Mouse (Mus musculus) kidney, adult 18-20 months (tissue): Measurements from ENCODE around the gene Dazap1.
A peak's percentile ranks its signal among the peaks of the same experiment; 100 is the strongest.

Experiments used
- DNase-seq: peaks from one replicate; pipeline ENCODE4 v3.0.0; 2021

Gene Dazap1

DNA sequence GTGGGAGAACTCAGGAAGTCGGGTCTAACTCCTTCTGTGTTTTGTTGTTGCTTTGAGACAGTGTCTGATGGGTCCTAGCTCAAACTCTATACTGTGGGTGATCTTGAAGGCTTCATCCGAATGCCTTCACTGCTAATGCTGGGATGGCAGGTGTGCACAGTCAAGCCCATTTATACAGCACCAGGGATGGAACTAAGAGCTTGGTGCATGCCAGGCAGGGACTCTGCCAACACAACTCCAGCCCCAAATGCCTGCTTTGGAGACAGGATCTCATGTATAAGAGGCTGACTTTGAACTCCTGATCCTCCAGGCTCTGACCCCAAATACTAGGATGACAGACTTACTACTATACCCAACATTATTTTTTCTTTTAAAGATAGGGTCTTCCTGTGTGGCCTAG is 11.2 kb upstream of the Dazap1 start:
- no peak for DNase-seq

DNA sequence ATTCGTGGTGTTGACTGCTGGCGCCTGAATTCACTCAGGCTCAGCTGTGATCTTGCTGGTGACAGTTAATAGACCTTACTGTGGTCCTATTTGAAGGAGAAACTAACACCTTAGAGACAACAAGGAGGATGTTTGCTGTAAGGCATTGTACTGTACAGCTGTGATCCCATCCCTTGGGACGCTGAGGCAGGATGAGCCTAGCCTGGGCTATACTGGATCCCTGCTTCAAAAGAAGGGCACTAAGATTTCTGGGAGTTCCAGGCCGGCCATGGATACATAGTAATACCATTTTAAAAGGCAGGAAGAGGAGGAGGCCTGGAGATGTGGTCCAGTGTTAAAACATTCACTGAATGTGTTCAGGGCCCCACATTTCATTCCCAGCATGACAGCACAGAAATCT is 10.7 kb upstream of the Dazap1 start:
- DNase-seq: no peak

DNA sequence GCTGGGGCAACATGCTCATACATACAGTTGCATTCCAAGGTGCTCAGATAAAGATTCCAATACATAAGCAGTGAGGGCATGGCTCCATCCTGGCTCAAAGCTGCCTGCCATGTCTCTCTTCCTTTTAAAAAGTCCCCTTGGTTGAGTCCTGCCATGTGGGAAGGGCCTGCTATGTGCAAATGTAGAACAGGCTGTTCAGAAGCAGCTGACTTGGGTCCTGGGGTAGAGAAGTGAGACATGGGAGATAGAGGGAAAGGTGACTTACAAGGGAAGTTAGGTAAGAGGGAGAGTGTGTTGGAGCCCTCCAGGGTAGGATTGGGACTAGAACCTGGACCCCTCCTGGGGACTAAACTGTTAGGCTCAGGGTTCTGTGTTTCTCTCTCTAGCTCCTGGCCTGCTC is 9.3 kb upstream of the Dazap1 start:
- no peak for DNase-seq

DNA sequence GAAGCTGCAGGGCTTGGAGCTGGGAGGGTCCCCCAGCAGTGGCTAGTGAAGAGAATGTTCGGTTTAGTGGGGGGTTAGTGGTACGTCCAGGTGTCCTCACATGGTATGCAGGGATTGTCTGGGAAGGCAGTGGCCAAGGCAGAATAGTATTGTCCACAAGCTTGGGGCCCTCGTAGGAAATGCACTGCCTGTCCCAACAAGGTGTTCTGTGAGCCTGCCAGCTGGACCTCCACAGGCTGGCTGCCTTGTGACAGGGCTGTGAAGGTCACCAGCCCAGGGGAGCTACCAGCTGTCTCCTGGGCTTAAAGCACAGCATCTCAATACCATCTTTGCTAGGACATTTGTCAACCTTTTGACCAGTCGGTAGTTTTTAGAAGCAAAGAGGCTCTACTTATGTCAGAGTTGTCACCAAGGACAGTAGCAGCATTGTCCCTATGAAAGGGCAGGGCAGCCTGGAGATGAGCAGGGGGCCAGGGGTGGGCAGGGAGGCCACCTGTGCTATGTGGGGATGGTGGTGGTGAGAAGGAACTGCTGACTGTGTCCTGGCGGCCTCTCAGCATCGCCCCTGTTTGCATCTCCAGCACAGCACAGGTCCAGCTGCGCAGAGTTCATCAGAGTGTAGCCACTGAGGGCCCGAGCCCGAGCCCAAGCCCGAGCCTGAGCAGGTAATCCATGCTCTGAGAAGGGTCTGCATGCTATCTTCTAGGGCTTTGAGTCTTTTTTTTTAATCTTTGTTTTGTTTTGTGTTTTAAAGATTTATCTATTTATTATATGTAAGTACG is 8.6 kb upstream of the Dazap1 start:
- no peak for DNase-seq

DNA sequence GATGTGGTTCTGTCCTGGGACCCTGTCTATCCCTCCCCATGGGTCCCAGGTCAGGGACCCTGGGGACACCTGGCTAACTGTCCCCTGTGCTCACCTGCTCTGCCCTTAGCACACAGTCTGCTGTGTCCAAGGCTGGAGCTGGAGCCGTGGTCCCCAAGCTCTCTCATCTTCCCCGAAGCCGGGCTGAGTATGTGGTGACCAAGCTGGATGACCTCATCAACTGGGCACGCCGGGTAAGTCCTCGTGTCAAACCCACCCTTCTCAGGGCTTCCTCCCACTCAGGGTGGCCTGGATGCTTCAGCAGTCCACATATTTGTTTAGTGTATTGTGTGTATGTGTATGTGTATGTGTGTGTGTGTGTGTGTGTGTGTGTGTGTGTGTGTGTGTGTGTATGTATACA is 7.7 kb upstream of the Dazap1 start:
- no peak for DNase-seq

DNA sequence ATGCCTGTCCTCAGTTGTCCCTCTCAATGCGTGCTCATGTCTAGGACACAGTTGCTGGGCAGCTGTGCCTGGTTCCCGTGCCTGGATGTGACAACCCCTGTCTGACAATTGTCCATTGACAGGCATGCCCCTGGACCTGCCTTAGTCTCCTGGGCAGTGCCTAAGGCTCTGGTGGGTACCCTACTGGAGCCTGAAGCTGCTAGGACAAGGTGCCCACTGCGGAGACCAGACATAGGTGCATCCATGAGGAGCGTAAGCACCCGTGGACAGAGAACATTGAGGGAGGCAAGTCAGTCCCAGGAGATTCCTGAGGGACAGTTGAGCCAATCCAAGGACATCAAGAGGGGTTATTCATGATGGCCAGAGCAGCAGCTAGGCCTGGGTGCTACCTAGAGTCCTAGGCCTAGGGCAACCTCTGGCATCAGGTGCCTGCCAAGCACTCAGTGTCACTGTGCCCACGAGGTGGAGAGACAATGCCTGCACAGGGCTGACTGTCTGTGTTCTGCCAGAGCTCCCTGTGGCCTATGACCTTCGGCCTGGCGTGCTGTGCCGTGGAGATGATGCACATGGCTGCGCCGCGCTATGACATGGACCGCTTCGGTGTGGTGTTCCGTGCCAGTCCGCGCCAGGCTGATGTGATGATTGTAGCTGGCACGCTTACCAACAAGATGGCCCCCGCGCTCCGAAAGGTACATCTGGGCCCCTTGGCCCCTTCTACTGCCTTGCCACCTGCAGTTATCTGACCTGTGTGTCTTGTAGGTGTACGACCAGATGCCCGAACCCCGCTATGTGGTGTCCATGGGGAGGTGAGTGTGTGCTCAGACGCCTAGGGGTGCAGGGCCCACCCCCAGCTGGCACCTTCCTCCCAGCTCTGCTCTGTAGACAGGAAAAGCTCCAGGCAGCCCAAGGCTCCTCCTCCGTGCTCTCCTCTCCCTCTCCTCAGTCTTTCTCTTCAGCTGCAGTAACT is 6.7 kb upstream of the Dazap1 start:
- DNase-seq: no peak

DNA sequence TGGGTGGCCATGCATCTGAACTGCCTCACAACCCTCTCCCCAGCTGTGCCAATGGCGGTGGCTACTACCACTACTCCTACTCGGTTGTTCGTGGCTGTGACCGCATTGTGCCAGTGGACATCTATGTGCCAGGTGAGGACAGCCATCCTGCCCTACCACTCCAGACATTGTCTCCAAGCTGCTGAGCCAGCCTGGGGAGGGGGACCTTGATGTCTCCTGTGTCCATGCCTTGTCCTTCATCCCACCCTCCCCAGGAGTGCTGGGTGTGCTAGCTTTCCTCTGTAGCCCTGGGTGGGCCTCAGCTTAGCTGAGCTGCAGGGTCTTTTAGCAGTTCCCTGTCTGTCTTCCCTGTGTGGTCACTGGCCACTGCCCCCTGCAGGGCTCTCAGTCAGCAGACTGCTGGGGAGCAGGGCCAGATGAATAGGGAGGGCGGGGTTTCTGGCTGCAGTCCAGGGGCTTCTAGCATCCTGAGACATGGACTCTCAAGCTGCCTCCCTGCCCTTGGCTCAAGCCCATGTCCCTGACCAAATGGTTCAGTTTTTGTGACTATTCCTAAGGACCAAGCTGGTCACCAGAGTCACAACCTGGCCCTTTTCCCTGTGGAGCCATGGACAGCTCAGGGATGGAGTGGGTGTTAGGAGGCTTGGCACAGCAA is 5.3 kb upstream of the Dazap1 start:
- no peak for DNase-seq

DNA sequence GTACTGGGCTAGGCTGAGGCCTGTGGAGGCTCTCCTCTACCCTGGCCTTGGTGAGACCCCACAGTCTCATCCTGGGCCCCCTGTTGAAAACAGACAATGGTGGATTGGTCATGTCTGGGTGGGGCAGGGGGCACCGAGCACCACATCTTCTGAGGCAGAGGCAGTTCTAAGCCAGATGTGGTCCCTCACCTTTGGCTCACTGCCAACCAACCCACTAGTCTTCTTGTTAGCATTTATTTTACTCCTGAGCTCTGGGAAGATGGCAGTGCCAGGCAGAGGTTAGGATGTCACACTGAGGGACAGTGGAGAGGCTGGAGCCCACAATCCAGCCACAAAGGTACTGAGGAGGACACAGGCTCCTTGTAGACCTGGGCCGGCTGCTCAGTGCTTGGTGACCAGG is 3.4 kb upstream of the Dazap1 start:
- DNase-seq: no peak

DNA sequence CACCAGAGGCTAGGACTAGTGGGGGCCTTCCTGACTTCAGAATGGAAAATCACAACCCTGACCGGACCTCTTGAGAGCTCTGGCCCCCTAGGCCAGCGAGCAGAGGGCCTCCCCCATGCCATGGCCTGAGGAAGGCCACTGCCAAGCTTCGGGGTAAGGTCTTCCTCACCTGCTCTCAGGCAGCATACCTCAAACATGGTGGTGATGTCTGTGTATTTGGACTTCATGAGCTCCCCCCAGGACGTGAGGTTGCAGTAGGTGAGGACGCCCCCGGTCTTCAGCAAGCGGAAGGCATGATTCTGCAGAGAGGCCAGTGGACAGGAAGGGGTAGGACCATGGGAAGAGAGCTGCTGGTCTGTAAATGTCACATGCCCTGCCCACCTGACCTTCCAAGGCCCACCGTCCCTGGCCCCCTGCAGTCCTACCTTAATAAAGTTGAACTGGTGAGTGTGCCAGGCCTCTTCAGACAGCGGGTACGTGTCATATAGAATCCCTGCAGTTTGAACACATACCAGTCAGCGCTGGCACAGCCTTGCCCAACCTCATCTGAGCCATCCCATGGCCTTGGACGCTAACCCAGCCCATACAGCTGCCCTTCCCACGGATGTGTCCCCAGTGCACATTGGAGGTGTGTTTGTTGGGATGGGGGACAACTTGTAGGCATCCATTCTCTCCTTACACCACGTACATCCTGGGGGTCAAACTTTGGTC is 2.4 kb upstream of the Dazap1 start:
- DNase-seq: no peak

DNA sequence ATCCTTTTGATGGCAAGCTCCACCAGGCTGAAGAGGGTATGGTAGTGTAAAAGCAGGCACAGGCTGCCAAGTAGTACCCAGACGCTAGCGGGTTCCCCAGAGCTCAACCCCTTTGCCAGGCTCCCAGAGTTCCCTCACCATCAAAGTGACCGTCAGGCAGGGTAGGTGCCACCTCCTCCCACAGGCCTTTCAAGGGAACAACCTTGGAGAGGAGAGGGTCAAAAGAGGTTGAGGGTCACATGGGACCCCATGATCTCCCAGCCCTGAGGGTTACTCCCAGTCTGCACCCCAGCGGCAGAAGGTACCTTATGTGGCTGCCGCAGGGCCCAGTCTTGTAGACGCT is 1.9 kb upstream of the Dazap1 start:
- DNase-seq: no peak

DNA sequence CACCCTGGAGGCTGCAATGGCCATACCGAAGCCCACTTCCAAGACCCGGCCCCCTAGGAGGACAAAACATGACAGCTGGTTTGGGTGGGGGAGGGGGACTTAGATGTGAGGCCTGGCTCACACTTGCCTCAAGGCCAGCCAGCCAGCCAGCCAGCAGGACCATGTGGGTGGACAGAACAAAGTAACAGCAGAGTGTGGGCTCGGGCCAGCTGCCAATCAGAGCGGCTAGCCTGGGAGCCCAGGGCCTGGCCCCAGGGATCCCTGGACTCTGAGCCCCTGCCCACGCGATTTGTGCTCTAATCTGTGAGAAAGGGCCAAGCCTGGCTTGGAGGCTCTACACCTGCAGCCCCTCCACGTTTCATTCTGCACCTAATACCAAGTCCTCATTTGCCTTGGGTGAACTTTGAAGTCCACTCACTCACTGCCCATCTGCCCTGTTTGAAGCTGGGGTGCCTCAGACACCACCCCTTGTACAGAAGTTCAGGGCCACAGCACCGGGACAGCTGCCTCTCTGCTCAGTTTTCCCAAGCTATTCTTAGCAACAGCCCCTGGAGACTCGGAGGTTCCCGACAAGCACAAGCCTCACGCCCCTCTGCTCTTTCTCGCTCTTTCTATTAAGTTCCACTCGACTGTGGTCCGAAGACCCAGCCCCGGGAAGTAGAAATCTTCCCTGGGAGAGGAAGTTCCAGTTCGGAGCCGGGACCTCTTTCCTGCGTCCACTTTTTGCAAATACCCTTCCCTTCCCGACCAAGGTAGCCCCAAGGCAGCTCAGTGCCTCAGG is 1.2 kb upstream of the Dazap1 start:
- DNase-seq: peak; percentile 75

DNA sequence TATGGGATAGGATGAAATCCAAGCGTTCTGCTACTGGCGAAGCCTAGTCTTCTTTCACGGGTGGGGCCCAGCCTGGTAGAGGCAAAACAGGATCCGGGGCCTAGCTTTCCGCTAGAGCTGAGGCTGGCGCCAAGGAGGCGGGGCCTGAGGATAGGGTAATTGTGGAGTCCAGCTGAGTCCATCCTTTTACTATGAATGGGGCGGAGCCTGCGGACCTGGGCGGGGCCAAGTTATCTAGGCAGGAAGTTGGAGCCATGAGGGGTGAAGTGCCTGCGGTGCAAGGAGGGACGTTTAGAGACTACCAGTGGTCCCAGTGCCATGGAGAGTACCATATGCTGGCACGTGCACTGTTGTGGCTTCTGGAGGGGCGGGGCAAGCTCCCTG is 291 bp downstream of the Dazap1 start:
- DNase-seq: peak; percentile 99

DNA sequence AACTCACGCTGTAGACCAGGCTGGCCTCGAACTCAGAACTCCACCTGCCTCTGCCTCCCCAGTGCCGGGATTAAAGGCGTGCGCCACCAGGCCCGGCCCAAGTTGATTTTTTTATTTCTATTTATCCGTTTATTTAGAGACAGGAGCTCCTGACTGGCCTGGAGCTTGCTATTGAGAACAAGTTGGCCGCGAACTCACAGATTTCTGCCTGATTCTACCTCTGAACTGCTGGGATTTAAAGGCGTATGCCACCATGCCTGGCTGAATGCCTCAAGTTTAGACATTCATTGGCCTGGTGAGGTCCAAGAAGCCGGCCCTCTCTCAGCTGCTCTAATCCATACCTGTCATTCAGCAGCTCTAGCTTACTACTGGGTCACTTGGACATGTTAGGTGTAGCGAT is 883 bp downstream of the Dazap1 start:
- no peak for DNase-seq

DNA sequence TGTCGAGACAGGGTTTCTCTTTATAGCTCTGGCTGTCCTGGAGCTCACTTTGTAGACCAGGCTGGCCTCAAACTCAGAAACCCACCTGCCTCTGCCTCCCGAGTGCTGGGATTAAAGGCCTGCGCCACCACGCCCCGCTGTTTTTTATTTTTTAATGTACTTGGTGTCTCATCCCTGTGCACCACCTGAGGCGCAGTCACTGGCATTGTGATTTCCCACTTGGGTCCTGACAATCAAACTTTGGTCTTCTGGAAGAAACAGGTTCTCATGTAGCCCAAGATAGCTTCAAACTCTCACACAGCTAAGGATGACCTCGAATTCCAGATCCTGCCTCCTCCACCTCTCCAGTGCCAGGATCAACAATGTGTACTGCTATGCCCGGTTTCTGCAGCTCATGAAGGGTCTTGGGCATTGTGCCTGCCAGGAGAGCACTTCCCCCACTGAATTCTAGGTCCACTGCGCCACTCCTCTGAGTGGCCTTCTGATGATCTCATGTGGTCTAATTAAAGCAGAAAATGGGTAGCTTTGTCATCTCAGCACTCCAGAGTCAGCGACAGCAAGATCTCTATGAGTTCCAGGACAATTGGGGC is 1.6 kb downstream of the Dazap1 start:
- DNase-seq: no peak

DNA sequence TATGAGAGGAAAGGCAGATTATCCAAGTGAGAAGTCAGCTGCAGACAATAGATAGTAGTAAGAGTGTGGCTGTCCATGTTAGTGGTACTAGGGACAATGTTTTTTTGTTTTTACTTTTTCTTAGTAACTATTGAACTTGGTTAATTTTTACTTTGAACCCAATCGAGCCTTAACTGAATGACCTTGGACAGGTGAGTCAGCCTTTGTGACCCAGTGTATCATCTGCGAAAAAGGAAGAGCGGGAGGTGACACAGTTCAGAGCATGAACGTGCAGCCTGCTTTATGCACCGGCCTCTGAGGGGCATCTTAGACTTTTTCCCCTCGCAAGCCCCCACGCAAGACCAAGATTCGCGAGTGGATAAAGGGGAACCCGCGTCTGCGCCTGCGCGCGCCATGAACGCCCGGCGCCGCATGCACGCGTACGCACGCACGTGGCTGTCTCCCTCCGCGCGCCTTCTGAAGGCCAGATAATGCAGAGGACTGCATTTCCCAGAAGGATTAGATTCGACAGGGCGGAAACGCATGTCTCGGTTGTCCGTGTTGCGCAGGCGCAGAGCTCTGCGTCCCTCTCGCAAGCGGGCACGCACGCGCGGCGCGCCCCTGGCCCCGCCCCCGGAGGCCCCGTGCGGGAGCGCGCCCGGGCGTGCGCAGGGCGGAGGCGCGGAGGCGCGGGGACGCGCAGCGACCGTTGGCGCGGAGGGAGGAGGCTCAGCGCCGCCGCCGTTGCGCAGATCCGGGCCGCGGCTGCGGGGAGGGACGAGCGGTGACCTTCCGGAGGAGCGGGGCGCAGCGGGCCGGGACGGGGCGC is 3.3 kb downstream of the Dazap1 start:
- peak; percentile 99 for DNase-seq

DNA sequence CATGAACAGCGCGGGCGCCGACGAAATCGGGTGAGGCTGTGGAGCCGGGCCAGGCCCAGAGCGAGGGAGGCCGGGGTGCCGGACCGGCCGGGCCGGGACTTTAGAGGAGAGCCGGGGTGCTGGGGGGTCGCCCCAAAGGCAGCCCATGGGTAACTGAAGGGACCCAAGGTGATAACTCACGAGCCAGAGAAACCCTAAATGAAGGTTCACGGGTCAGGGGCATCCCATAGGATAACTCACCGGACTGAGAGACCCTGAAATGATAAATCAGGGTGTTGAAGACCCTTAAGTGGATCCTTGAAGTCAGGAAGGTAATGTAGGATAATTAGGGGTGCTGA is 3.8 kb downstream of the Dazap1 start:
- DNase-seq: no peak

DNA sequence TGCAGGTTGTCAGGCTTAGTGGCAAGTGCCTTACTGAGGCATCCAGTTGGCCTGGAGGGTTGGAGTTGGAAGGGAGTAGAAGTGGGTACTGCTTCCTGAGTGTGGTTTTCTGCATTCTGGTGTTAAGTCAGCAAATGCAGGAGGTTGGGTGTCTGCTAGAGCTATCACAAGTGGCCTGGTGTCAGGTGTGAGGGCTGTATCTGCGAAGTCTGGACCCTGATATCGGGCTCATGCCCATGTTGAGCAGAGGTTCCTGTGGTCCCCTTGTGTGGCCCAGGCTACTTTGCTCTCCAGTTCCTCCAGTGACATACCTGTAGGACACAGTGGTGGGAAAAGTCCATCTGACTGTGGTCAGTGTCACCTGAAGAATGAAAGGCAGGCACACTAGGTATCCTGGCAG is 8.8 kb downstream of the Dazap1 start:
- DNase-seq: no peak

DNA sequence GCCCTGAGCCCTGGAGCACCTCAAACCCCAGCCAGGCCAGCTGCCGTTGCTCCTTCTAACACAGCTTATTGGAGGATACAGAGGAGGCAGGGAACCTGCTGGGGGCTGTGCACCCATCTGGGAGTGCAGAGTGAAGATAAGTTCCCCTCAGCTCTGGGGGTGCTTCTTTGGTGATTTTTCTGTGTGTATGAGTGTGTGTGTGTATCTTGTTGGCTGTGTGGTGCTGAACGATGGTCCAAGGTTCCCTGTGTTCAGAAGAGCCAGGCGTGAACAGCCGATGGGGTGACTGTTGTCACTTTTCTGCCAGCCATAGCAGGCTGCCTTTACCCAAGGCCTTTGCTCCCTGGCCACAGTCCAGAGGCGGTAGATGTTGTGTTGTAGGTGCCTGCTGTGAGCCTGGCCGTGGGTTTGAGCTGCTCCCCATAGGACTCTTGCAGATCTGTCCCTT is 9.5 kb downstream of the Dazap1 start:
- peak; percentile 63 for DNase-seq

DNA sequence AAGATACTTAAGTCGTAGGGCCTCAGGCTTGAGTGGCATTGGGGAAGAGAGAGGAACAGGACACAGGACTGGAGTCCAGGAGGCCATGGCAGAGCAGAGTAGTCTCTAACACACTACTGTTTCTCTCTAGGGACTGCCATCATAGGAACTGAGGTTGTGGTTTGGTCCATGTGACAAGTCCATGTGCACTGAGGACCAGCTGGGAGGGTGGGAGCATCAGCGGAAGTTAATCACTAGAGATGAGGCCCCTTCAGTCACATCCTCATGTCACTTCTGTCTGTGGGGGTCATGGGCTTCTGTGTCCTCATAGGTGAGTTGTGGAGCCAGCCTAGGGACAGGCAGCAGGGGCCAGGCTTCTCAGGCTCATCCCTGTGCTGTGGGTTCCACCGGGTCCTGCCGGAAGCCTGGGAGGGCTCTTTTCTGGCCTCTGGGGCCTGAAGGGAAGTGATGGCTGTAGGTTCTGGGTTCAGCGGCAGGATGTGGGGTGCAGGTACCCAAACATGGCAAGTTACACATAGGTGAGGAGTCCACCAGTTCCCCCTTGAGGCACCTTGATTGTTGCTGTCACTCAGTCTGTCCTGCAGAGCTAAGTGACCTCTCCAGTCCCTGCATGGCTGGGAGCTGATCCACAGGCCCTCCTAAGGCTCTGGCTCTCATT is 10.0 kb downstream of the Dazap1 start:
- DNase-seq: no peak

DNA sequence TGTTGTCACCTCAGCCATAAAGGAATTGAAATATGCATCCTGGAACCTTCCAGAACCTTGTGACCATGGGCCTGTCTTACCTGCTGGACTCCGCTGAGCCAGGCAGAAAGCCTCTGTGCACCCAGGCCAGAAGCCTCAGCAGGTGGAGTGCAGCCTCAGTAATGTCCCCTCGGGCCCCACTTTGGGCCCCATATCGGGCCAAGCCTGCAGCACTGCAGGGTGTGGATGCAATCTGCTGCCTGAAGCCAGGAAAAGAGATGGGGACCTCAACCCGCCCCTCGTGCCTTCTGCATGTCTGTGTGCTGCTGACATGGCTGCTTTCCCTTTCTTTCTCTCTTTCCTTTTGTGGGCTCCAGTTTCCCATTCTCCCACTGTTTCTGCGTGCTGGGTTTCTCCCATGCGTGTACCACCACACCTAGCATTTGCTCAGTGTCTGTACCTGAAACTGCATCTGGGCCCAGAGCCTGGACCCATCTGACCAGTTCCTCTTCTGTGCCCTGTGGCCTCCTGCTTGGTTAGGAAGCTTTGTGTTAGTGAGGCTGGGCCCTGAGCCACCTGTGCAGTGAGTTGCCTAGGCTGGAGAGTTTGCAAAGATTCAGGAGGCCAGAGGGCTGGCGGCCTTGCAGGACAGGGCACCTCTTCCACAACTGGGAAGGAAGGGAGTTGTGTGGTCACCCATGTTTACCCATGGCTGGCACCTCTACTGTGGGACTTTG is 10.7 kb downstream of the Dazap1 start:
- DNase-seq: no peak
